Mouse (Mus musculus) heart, adult 2 months (tissue): ENCODE data around the gene Sec22b. TPM values are rescaled to one million over a fixed set of nuclear protein-coding genes. Genes with fewer than 3 reads are reported as not detected.

ENCODE experiments used
- DNase-seq, 2 experiments: peaks; one replicate each; pipeline ENCODE4 v3.0.0; 2021
- H3K27ac ChIP-seq: fragments of 200-600 bp; 2 replicates; pipeline ENCODE4 v1.8.1; 2022
- H3K27me3 ChIP-seq: fragments of 200-500 bp; 2 replicates; pipeline ENCODE4 v1.6.1; 2012; ENCODE audit warnings: mild to moderate bottlenecking, low read length, inconsistent platforms, mixed read lengths; ENCODE audit not compliant: control insufficient read depth, insufficient read depth
- H3K36me3 ChIP-seq: fragments of 200-500 bp; 2 replicates; pipeline ENCODE4 v1.6.1; 2012; ENCODE audit warnings: low read length, inconsistent platforms; ENCODE audit not compliant: control insufficient read depth, insufficient read depth
- H3K4me1 ChIP-seq: fragments of 200-500 bp; 2 replicates; pipeline ENCODE4 v1.6.1; 2011; ENCODE audit warnings: low read length; ENCODE audit not compliant: control insufficient read depth, insufficient read depth
- H3K4me3 ChIP-seq: fragments of 200-600 bp; 2 replicates; pipeline ENCODE4 v1.8.1; 2022
- H3K79me2 ChIP-seq: fragments of 200-500 bp; replicated peaks from 2 replicates; pipeline ENCODE4 v1.6.1; 2012; ENCODE audit warnings: mild to moderate bottlenecking, inconsistent platforms, low read length, moderate library complexity, mixed read lengths; ENCODE audit not compliant: control insufficient read depth, insufficient read depth
- H3K9ac ChIP-seq: fragments of 200-500 bp; 2 replicates; pipeline ENCODE4 v1.6.1; 2012; ENCODE audit warnings: low read depth, mild to moderate bottlenecking, control low read depth, inconsistent platforms, low read length, mixed read lengths
- CTCF ChIP-seq: fragments of 200-600 bp; IDR thresholded peaks from 2 replicates; pipeline ENCODE4 v1.8.1; 2022; ENCODE audit warnings: antibody characterized with exemption, mild to moderate bottlenecking, moderate library complexity
- EP300 ChIP-seq: fragments of 200-500 bp; IDR thresholded peaks from 2 replicates; pipeline ENCODE4 v1.6.1; 2011; ENCODE audit warnings: low read depth, low read length, control low read depth; ENCODE audit not compliant: insufficient read depth
- POLR2A ChIP-seq: fragments of 200-500 bp; IDR thresholded peaks from 2 replicates; pipeline ENCODE4 v1.6.1; 2011; ENCODE audit warnings: mild to moderate bottlenecking, low read depth, low read length, control low read depth; ENCODE audit not compliant: insufficient read depth
- WGBS: fragments of 180-500 bp; shearing (Covaris S2); methylation state at CpG from one replicate; pipeline ENCODE4 v1.1.7; 2018; 5-methylcytosine and 5-hydroxymethylcytosine counted together
- intact Hi-C: fragments of 180-260 bp; cut with DNase I; formaldehyde crosslinking; loops from one replicate; pipeline ENCODE4 v1.15.1; 2025
- polyA plus RNA-seq: library from polyadenylated mRNA; depleted of rRNA; stranded (reverse); fragments of >200 nt; gene quantifications from 2 replicates; pipeline ENCODE4 v1.2.3, GENCODE M21; 2012
- total RNA-seq, 2 experiments: library from RNA; stranded (reverse); gene quantifications; 2 replicates each; pipeline ENCODE4 v1.2.3; 2021

Gene Sec22b
- total and polyA plus RNA-seq, 3 experiments = 17.6 to 51.8 (median 44.9) TPM

- no peak for DNase-seq
- H3K27me3 ChIP-seq = peaks cover 4% of the 10 kb centered on the region; the same call in 1 of the 2 replicates
- H3K4me1 ChIP-seq = peaks cover 2% of the 10 kb centered on the region; the same call in 1 of the 2 replicates
- intact Hi-C loops = loop anchor here (5.0 kb wide), 1 partner anchor 78 kb away; the partner anchor contains the start of gene Notch2
- TF ChIP-seq POLR2A = no peak
- no peak for TF ChIP-seq EP300
- TF ChIP-seq CTCF = no peak
- no peak overlapping the region for H3K27ac ChIP-seq
- WGBS = 90% methylated on average over 6 of the region's 6 CpGs
- H3K9ac ChIP-seq = no peak overlapping the region
- no peaks in the 10 kb centered on the region for H3K79me2 ChIP-seq
- no peak overlapping the region for H3K4me3 ChIP-seq
- no peaks in the 10 kb centered on the region for H3K36me3 ChIP-seq
Measured at GRCm38 (mm10) chr3:97934331-97935300, 33.6 kb downstream of the Sec22b start.

- Histone ChIP-seq H3K27me3 (no peaks in the 10 kb centered on the region), H3K4me3 (no peak overlapping the region), H3K9ac (no peak overlapping the region), H3K27ac (no peak overlapping the region), H3K79me2 (no peaks in the 10 kb centered on the region), H3K36me3 (no peaks in the 10 kb centered on the region), H3K4me1 (no peaks in the 10 kb centered on the region; the same call in 1 of the 2 replicates)
- TF ChIP-seq EP300 (no peak), CTCF (no peak), POLR2A (no peak)
- DNase-seq = no peak
- intact Hi-C loops = no loop called here
- 54% methylated on average over 17 of the region's 17 CpGs for WGBS
Measured at GRCm38 (mm10) chr3:97937068-97937944, 36.3 kb downstream of the Sec22b start.

- Histone ChIP-seq H3K27me3 (no peaks in the 10 kb centered on the region), H3K36me3 (no peaks in the 10 kb centered on the region), H3K4me3 (no peak overlapping the region), H3K79me2 (no peaks in the 10 kb centered on the region), H3K4me1 (no peaks in the 10 kb centered on the region; the same call in 1 of the 2 replicates), H3K27ac (no peak overlapping the region), H3K9ac (no peak overlapping the region)
- TF ChIP-seq EP300 (no peak), CTCF (no peak), POLR2A (no peak)
- 73% methylated on average over 6 of the region's 6 CpGs for WGBS
- intact Hi-C loops = no loop called here
- DNase-seq = no peak
Measured at GRCm38 (mm10) chr3:97937945-97938266, 36.9 kb downstream of the Sec22b start.

- WGBS = 83% methylated on average over 7 of the region's 7 CpGs
Measured at GRCm38 (mm10) chr3:97938814-97939526, 38.0 kb downstream of the Sec22b start.

More at GRCm38 (mm10) chr3:97938814-97939526, 38.0 kb downstream of the Sec22b start:
- Histone ChIP-seq H3K4me1 (no peaks in the 10 kb centered on the region; the same call in 1 of the 2 replicates), H3K27ac (no peak overlapping the region), H3K79me2 (no peaks in the 10 kb centered on the region), H3K36me3 (no peaks in the 10 kb centered on the region), H3K9ac (no peak overlapping the region), H3K27me3 (no peaks in the 10 kb centered on the region), H3K4me3 (no peak overlapping the region)
- intact Hi-C loops = no loop called here
- no peak for DNase-seq
- TF ChIP-seq EP300 (no peak), POLR2A (no peak), CTCF (no peak)
